Mouse (Mus musculus): ENCODE results near the gene Sc5d. TPM values are rescaled to one million over a fixed set of nuclear protein-coding genes. Genes with fewer than 3 reads are reported as not detected.

The Sc5d gene
- polyA plus RNA-seq, 1 experiment from 2014 or later: 77.6 TPM

DNA sequence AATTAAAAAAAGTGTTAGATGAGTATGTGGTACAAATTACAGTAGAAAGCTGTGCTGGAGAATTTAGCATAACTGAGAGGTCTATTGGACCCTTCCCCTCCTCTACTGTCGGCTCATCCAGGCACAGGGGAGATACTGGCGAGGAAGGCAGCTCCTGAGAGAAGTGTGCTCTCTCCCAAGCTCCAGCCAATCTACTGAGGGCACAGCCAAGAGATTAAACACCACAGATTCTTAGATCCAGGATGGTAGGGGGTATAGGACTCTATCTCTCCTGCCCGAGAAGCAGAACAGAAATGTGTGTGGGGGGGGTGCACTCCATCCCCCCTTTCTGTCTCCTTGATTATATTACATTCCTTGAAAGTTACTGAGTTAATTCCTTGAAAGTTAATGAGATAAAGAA is 14.0 kb upstream of the Sc5d start:
- H3K27ac ChIP-seq (ENCODE audit: low read depth): no peak overlapping the region
- ATAC-seq (replicated peaks; ENCODE audit: low FRiP score, low TSS enrichment, low read depth): no peak
- no peak for DNase-seq (ENCODE audit: low spot score)
- H3K9ac ChIP-seq (ENCODE audit: low read length): no peak overlapping the region
- no peaks in the 10 kb centered on the region for H3K4me1 ChIP-seq (replicated peaks; ENCODE audit: control insufficient read depth, insufficient read depth, low read length)
- H3K9me3 ChIP-seq (ENCODE audit: control insufficient read depth, low read length): no peaks in the 10 kb centered on the region
- no peak overlapping the region for H3K4me3 ChIP-seq (ENCODE audit: low read depth, low read length)
- WGBS: 74% methylated on average over 3 of the region's 3 CpGs
- no peaks in the 10 kb centered on the region for H3K36me3 ChIP-seq (ENCODE audit: control insufficient read depth, insufficient read depth, low read length)
- H3K27me3 ChIP-seq (replicated peaks; ENCODE audit: control insufficient read depth, insufficient read depth, low read length): no peaks in the 10 kb centered on the region
- H3K4me2 ChIP-seq (ENCODE audit: low read length): no peak overlapping the region

DNA sequence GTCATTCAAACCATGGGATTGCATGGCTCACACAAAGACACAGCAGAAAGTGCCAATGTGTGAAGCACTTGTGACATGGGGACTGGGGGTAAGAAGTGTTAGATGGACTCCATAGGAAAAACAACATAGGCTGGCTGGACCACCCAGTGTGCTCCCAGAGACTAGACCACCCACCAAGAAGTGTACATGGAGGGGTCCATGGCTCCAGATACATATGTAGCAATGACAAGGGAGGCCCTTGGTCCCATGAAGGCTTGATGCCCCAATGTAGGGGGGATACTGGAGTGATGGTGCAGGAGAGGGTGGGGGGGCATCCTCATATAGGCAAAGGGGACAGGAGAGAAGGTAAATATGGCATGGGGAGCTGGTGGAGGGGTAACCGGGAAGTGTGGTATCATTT is 13.6 kb upstream of the Sc5d start:
- H3K4me1 ChIP-seq (replicated peaks; ENCODE audit: control insufficient read depth, insufficient read depth, low read length): no peaks in the 10 kb centered on the region
- H3K9me3 ChIP-seq (ENCODE audit: control insufficient read depth, low read length): no peaks in the 10 kb centered on the region
- no peaks in the 10 kb centered on the region for H3K27me3 ChIP-seq (replicated peaks; ENCODE audit: control insufficient read depth, insufficient read depth, low read length)
- no peaks in the 10 kb centered on the region for H3K36me3 ChIP-seq (ENCODE audit: control insufficient read depth, insufficient read depth, low read length)
- no peak overlapping the region for H3K27ac ChIP-seq (ENCODE audit: low read depth)
- ATAC-seq (replicated peaks; ENCODE audit: low FRiP score, low TSS enrichment, low read depth): no peak
- 78% methylated on average over 1 of the region's 1 CpGs for WGBS
- DNase-seq (ENCODE audit: low spot score): no peak
- H3K4me2 ChIP-seq (ENCODE audit: low read length): no peak overlapping the region
- H3K4me3 ChIP-seq (ENCODE audit: low read depth, low read length): no peak overlapping the region
- no peak overlapping the region for H3K9ac ChIP-seq (ENCODE audit: low read length)

DNA sequence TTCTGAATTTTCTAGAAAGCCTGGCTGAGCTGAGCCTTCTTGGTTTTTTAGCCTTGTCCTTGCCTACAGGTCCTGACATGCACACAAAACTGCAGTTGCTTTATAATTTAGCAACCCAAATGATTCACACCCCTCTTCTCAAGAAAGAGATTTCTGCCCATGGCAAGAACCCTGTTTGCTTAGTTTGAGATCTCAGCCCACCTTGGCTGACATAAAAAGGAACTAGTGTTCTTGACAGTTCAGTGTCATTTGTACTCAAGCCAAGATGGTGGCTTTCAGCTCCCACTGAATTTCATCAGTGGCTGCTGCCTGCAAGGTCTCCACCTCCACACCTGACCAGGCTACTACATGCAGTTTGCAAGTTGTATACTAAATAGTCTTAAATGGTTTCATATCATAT is 13.1 kb upstream of the Sc5d start:
- ATAC-seq (replicated peaks; ENCODE audit: low FRiP score, low TSS enrichment, low read depth): no peak
- Histone ChIP-seq H3K9ac (ENCODE audit: low read length) (no peak overlapping the region), H3K27me3 (replicated peaks; ENCODE audit: control insufficient read depth, insufficient read depth, low read length) (no peaks in the 10 kb centered on the region), H3K27ac (ENCODE audit: low read depth) (no peak overlapping the region), H3K4me1 (replicated peaks; ENCODE audit: control insufficient read depth, insufficient read depth, low read length) (no peaks in the 10 kb centered on the region), H3K4me3 (ENCODE audit: low read depth, low read length) (no peak overlapping the region), H3K9me3 (ENCODE audit: control insufficient read depth, low read length) (no peaks in the 10 kb centered on the region), H3K4me2 (ENCODE audit: low read length) (no peak overlapping the region), H3K36me3 (ENCODE audit: control insufficient read depth, insufficient read depth, low read length) (no peaks in the 10 kb centered on the region)
- no peak for DNase-seq (ENCODE audit: low spot score)

DNA sequence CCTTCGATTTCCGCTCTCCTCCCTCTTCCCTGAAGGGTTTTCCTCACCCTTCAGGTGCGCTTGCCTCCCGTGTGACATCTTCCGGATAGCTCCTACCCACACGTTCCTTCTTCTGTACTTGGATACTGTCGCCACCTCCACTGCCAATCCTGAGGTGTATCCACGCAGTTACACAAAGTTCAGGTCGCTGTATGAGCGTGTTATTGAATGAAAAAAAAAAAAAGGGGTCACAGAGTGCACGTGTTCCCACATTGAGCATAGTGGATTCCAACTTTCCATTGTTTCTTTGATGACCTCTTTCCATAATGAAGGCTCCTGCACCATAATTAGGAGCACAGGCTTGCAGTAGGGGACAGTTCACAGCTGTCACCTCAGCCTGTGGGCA is 11.7 kb upstream of the Sc5d start:
- Histone ChIP-seq H3K4me3 (ENCODE audit: low read depth, low read length) (no peak overlapping the region), H3K4me2 (ENCODE audit: low read length) (no peak overlapping the region), H3K4me1 (replicated peaks; ENCODE audit: control insufficient read depth, insufficient read depth, low read length) (no peaks in the 10 kb centered on the region), H3K9ac (ENCODE audit: low read length) (no peak overlapping the region), H3K9me3 (ENCODE audit: control insufficient read depth, low read length) (no peaks in the 10 kb centered on the region), H3K36me3 (ENCODE audit: control insufficient read depth, insufficient read depth, low read length) (no peaks in the 10 kb centered on the region), H3K27me3 (replicated peaks; ENCODE audit: control insufficient read depth, insufficient read depth, low read length) (no peaks in the 10 kb centered on the region), H3K27ac (ENCODE audit: low read depth) (no peak overlapping the region)
- ATAC-seq (replicated peaks; ENCODE audit: low FRiP score, low TSS enrichment, low read depth) (no peak), DNase-seq (ENCODE audit: low spot score) (no peak)
- 69% methylated on average over 11 of the region's 11 CpGs for WGBS

DNA sequence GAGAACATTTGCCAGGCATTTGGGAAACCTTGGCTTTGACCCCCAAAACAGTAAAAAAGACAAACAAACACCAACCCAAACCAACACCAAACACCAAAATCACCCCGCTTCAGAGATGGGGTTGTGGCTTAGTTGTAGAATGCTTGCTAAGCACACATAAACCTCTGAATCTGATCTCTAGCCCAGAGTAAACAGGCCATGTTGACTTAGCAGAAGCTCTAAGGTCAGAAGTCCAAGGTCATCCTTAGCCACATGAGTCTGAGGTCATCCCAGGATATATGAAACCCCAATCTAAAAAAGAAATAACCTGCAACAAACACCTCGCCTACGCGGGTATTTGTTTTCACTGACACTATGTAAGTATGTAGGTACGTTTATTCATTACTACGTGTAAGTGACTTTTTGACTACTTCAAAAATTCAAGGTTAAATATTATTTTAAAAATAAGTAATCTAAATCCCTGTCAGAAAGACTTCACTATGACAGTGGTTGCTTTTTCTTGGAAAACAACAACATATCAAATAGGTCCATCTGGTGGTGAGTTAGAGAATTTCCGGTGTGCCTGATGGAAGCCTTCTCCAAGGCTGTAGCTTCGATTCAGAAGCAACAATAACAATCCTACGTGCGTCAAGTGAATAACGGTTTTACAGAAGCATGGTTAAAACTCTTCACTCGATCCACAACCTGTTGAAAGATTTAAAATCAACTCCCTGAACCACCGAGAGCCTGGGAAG is 11.1 kb upstream of the Sc5d start:
- whole genome bisulfite sequencing: 55% methylated on average over 13 of the region's 13 CpGs
- no peaks in the 10 kb centered on the region for H3K36me3 ChIP-seq (ENCODE audit: control insufficient read depth, insufficient read depth, low read length)
- no peak overlapping the region for H3K4me3 ChIP-seq (ENCODE audit: low read depth, low read length)
- no peak overlapping the region for H3K27ac ChIP-seq (ENCODE audit: low read depth)
- H3K4me2 ChIP-seq (ENCODE audit: low read length): no peak overlapping the region
- H3K27me3 ChIP-seq (replicated peaks; ENCODE audit: control insufficient read depth, insufficient read depth, low read length): no peaks in the 10 kb centered on the region
- no peak for ATAC-seq (replicated peaks; ENCODE audit: low FRiP score, low TSS enrichment, low read depth)
- H3K9ac ChIP-seq (ENCODE audit: low read length): no peak overlapping the region
- no peaks in the 10 kb centered on the region for H3K4me1 ChIP-seq (replicated peaks; ENCODE audit: control insufficient read depth, insufficient read depth, low read length)
- DNase-seq (ENCODE audit: low spot score): no peak
- no peaks in the 10 kb centered on the region for H3K9me3 ChIP-seq (ENCODE audit: control insufficient read depth, low read length)

DNA sequence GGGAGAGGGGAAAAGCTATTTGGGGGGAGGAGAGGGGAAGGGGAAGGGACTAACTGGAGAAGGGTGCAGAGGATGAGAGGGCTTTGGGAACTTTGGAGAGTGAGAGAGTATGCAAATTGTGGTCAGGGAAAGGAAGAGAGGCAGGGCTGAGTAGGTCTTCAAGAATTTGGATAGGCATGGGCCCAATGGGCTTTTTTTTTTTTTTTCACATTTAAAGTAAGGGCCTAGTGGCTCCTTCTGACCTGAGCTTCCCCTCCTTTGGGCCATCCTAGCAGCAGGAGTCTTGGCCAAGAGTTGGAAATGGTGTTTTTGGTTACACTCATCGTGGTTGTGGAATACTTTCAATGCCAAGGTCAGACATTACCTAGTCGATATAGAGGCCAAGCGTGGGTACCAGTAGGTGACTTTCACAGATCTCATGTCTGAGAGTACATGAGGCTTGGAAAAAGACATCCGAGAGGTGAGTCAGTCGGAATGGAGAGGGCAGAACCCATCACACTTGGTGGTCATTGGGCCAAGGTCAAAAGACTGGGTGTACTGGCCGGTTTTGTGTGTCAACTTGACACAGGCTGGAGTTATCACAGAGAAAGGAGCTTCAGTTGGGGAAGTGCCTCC is 9.7 kb upstream of the Sc5d start:
- Histone ChIP-seq H3K27me3 (replicated peaks; ENCODE audit: control insufficient read depth, insufficient read depth, low read length) (no peaks in the 10 kb centered on the region), H3K9me3 (ENCODE audit: control insufficient read depth, low read length) (no peaks in the 10 kb centered on the region), H3K4me1 (replicated peaks; ENCODE audit: control insufficient read depth, insufficient read depth, low read length) (no peaks in the 10 kb centered on the region), H3K4me3 (ENCODE audit: low read depth, low read length) (no peak overlapping the region), H3K27ac (ENCODE audit: low read depth) (no peak overlapping the region), H3K36me3 (ENCODE audit: control insufficient read depth, insufficient read depth, low read length) (no peaks in the 10 kb centered on the region), H3K4me2 (ENCODE audit: low read length) (no peak overlapping the region), H3K9ac (ENCODE audit: low read length) (no peak overlapping the region)
- ATAC-seq (replicated peaks; ENCODE audit: low FRiP score, low TSS enrichment, low read depth): no peak
- 90% methylated on average over 6 of the region's 6 CpGs for WGBS
- no peak for DNase-seq (ENCODE audit: low spot score)

DNA sequence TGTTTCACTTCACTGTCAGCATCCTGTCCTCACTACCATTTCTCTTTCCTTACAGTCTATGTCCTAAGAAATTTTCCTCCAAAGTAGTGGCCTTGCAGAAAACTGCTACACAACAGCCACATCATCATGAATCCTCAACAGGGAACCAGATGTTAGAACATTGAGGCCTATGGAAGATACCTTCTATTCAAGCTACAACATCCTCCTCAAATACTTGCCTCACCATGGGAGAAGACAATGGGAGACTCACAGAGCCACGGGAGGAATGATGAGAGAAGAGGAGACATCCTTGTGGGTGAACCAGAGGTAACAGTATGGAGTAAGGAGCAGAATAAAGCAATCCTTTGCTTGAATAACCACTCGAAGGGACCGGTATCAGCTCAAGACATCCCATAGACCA is 9.1 kb upstream of the Sc5d start:
- no peaks in the 10 kb centered on the region for H3K4me1 ChIP-seq (replicated peaks; ENCODE audit: control insufficient read depth, insufficient read depth, low read length)
- H3K27ac ChIP-seq (ENCODE audit: low read depth): no peak overlapping the region
- H3K4me2 ChIP-seq (ENCODE audit: low read length): no peak overlapping the region
- no peak for ATAC-seq (replicated peaks; ENCODE audit: low FRiP score, low TSS enrichment, low read depth)
- no peak overlapping the region for H3K4me3 ChIP-seq (ENCODE audit: low read depth, low read length)
- 87% methylated on average over 3 of the region's 3 CpGs for WGBS
- no peaks in the 10 kb centered on the region for H3K9me3 ChIP-seq (ENCODE audit: control insufficient read depth, low read length)
- no peaks in the 10 kb centered on the region for H3K27me3 ChIP-seq (replicated peaks; ENCODE audit: control insufficient read depth, insufficient read depth, low read length)
- DNase-seq (ENCODE audit: low spot score): no peak
- no peaks in the 10 kb centered on the region for H3K36me3 ChIP-seq (ENCODE audit: control insufficient read depth, insufficient read depth, low read length)
- H3K9ac ChIP-seq (ENCODE audit: low read length): no peak overlapping the region

DNA sequence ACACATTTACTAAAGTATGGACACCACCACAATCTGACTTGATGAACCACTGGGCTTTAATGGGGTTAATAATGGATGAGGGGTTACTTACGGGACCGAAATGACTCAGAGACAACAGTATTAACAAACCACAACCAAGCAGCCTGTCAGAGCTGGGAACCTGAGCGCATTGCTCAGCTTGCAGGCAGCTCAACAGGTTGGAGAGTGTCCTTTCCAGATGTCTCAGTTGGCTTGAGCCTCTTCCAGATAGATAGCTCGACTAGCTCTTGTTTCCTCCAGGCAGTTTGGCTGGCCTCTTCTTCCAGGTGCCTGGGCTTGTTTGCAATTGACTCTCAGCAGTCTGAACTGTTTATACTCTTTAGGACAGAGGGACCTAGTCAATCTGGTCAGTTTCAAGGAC is 8.6 kb upstream of the Sc5d start:
- H3K4me1 ChIP-seq (replicated peaks; ENCODE audit: control insufficient read depth, insufficient read depth, low read length): no peaks in the 10 kb centered on the region
- 37% methylated on average over 4 of the region's 4 CpGs for WGBS
- ATAC-seq (replicated peaks; ENCODE audit: low FRiP score, low TSS enrichment, low read depth) (no peak), DNase-seq (ENCODE audit: low spot score) (no peak)
- H3K9ac ChIP-seq (ENCODE audit: low read length): no peak overlapping the region
- no peaks in the 10 kb centered on the region for H3K36me3 ChIP-seq (ENCODE audit: control insufficient read depth, insufficient read depth, low read length)
- H3K4me2 ChIP-seq (ENCODE audit: low read length): no peak overlapping the region
- H3K9me3 ChIP-seq (ENCODE audit: control insufficient read depth, low read length): no peaks in the 10 kb centered on the region
- H3K4me3 ChIP-seq (ENCODE audit: low read depth, low read length): no peak overlapping the region
- H3K27ac ChIP-seq (ENCODE audit: low read depth): no peak overlapping the region
- no peaks in the 10 kb centered on the region for H3K27me3 ChIP-seq (replicated peaks; ENCODE audit: control insufficient read depth, insufficient read depth, low read length)

DNA sequence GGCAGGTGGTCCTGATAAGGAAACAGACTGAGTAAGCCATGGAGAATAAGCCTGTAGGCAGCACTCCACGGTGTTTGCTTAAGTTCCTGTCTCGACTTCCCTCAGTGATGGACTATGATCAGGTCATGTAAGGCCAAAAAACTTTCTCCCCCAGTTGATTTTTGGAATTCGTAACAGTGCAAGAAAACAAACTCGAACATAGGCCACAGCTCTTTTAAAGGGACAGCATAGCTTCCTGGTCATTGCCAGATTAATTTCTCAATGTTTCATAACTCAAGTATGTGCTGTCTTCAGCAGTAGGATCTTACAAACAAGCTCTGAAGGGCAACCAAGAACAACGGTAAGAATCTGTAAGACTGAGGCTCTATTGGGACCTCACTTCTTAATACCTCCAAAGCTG is 7.4 kb upstream of the Sc5d start:
- WGBS: 80% methylated on average over 5 of the region's 5 CpGs
- ATAC-seq (replicated peaks; ENCODE audit: low FRiP score, low TSS enrichment, low read depth): no peak
- Histone ChIP-seq H3K9me3 (ENCODE audit: control insufficient read depth, low read length) (no peaks in the 10 kb centered on the region), H3K4me1 (replicated peaks; ENCODE audit: control insufficient read depth, insufficient read depth, low read length) (no peaks in the 10 kb centered on the region), H3K27me3 (replicated peaks; ENCODE audit: control insufficient read depth, insufficient read depth, low read length) (no peaks in the 10 kb centered on the region), H3K9ac (ENCODE audit: low read length) (no peak overlapping the region), H3K36me3 (ENCODE audit: control insufficient read depth, insufficient read depth, low read length) (no peaks in the 10 kb centered on the region), H3K27ac (ENCODE audit: low read depth) (no peak overlapping the region), H3K4me3 (ENCODE audit: low read depth, low read length) (no peak overlapping the region), H3K4me2 (ENCODE audit: low read length) (no peak overlapping the region)
- DNase-seq (ENCODE audit: low spot score): no peak

Measured in intestine, embryonic 14.5 days (tissue).